Mouse (Mus musculus) myocyte (in vitro differentiated cells): ENCODE results near the gene Skint3. TPM values are rescaled to one million over a fixed set of nuclear protein-coding genes. Genes with fewer than 3 reads are reported as not detected.
"Not testable (repeated sequence)": the region's sequence is repeated elsewhere in the genome, so short reads cannot be mapped to it uniquely, and the experiment has no call there.

Experiments used
- H3K27me3 ChIP-seq: one replicate; pipeline ENCODE4 v1.6.1; 2011; ENCODE audit not compliant: control insufficient read depth, insufficient read depth, insufficient read length
- H3K36me3 ChIP-seq: one replicate; pipeline ENCODE4 v1.6.1; 2011; ENCODE audit not compliant: control insufficient read depth, insufficient read depth
- H3K4me2 ChIP-seq: one replicate; pipeline ENCODE4 v1.6.1; 2011; ENCODE audit warnings: low read depth, control low read depth
- H3K4me3 ChIP-seq: one replicate; pipeline ENCODE4 v1.5.1; 2011; ENCODE audit warnings: mild to moderate bottlenecking, control low read depth, moderate library complexity
- H3K79me2 ChIP-seq: one replicate; pipeline ENCODE4 v1.6.1; 2011; ENCODE audit not compliant: control insufficient read depth, insufficient read depth
- H3ac ChIP-seq: one replicate; pipeline ENCODE4 v1.6.1; 2011; ENCODE audit not compliant: control insufficient read depth, insufficient read length
- CEBPB ChIP-seq: IDR thresholded peaks from 2 replicates; pipeline ENCODE4 v1.6.1; 2011; ENCODE audit warnings: mild to moderate bottlenecking, moderate library complexity; ENCODE audit not compliant: poor library complexity, insufficient read depth, severe bottlenecking
- E2F4 ChIP-seq: IDR thresholded peaks from one replicate; pipeline ENCODE4 v1.6.1; 2011; ENCODE audit warnings: mild to moderate bottlenecking, control low read depth, moderate library complexity; ENCODE audit not compliant: insufficient read depth
- MAX ChIP-seq: IDR thresholded peaks from one replicate; pipeline ENCODE4 v1.6.1; 2011; ENCODE audit warnings: low read depth, mild to moderate bottlenecking, control low read depth
- MYOD1 ChIP-seq, 3 experiments: IDR thresholded peaks; one replicate each; pipeline ENCODE4 v1.6.1; 2011; ENCODE audit warnings: control low read depth in 2 of 3, low read depth in 2 of 3, mild to moderate bottlenecking in 2 of 3, moderate library complexity in 1 of 3; ENCODE audit not compliant: insufficient read length in 2 of 3, control insufficient read depth in 1 of 3
- MYOG ChIP-seq, 3 experiments: IDR thresholded peaks; one replicate each; pipeline ENCODE4 v1.6.1; 2011; ENCODE audit warnings: control low read depth in 2 of 3, low read depth in 2 of 3, mild to moderate bottlenecking in 2 of 3; ENCODE audit not compliant: insufficient read length in 2 of 3, control insufficient read depth in 1 of 3, insufficient read depth in 1 of 3
- POLR2A ChIP-seq: IDR thresholded peaks from one replicate; pipeline ENCODE4 v1.6.1; 2011; ENCODE audit warnings: low read depth, mild to moderate bottlenecking, control low read depth, moderate library complexity; ENCODE audit not compliant: insufficient read length
- POLR2AphosphoS2 ChIP-seq: IDR thresholded peaks from one replicate; pipeline ENCODE4 v1.6.1; 2011; ENCODE audit warnings: low read depth, control low read depth; ENCODE audit not compliant: insufficient read length
- REST ChIP-seq: IDR thresholded peaks from one replicate; pipeline ENCODE4 v1.6.1; 2011; ENCODE audit warnings: mild to moderate bottlenecking, control low read depth, moderate library complexity; ENCODE audit not compliant: insufficient read depth, insufficient read length
- SRF ChIP-seq: IDR thresholded peaks from one replicate; pipeline ENCODE4 v1.6.1; 2011; ENCODE audit warnings: low read depth; ENCODE audit not compliant: control insufficient read depth, insufficient read length
- TCF12 ChIP-seq: IDR thresholded peaks from one replicate; pipeline ENCODE4 v1.6.1; 2011; ENCODE audit warnings: mild to moderate bottlenecking, control low read depth; ENCODE audit not compliant: poor library complexity, insufficient read depth, severe bottlenecking
- TCF3 ChIP-seq: IDR thresholded peaks from one replicate; pipeline ENCODE4 v1.6.1; 2011; ENCODE audit warnings: low read depth, control low read depth; ENCODE audit not compliant: insufficient read length
- USF1 ChIP-seq: IDR thresholded peaks from one replicate; pipeline ENCODE4 v1.6.1; 2011; ENCODE audit warnings: low read depth, mild to moderate bottlenecking, control low read depth, moderate library complexity
- polyA plus RNA-seq: library from polyadenylated mRNA; unstranded; fragments of >200 nt; fragmentation: generic; extraction: Trizol; gene quantifications from one replicate; pipeline ENCODE4 v1.2.1, GENCODE M21; 2012; ENCODE audit warnings: missing spikeins

The Skint3 gene
- polyA plus RNA-seq, 1 experiment: not detected

GRCm38 (mm10) chr4:112288396-112288795, 56.4 kb downstream of the Skint3 start:
- Histone ChIP-seq H3K79me2 (no peaks in the 10 kb centered on the region), H3ac (no peak overlapping the region), H3K36me3 (no peaks in the 10 kb centered on the region), H3K4me3 (no peak overlapping the region), H3K27me3 (no peaks in the 10 kb centered on the region), H3K4me2 (no peak overlapping the region)
- no peak for TF ChIP-seq POLR2AphosphoS2

- Histone ChIP-seq H3K4me3 (no peak overlapping the region), H3K27me3 (no peaks in the 10 kb centered on the region), H3K36me3 (no peaks in the 10 kb centered on the region), H3K4me2 (no peak overlapping the region), H3ac (no peak overlapping the region), H3K79me2 (no peaks in the 10 kb centered on the region)
- TF ChIP-seq TCF3: no peak
- no peak for TF ChIP-seq SRF
- TF ChIP-seq MAX: no peak
- no peak for TF ChIP-seq MYOG (IDR thresholded peaks at IDR 0.05; ENCODE audit: control insufficient read depth in 1 of 3, insufficient read depth in 1 of 3, insufficient read length in 2 of 3, low read depth in 2 of 3)
- no peak for TF ChIP-seq REST
- no peak for TF ChIP-seq CEBPB
- no peak for TF ChIP-seq POLR2A
- TF ChIP-seq E2F4: no peak
- no peak for TF ChIP-seq POLR2AphosphoS2
- TF ChIP-seq TCF12: no peak
- TF ChIP-seq MYOD1 (IDR thresholded peaks at IDR 0.05; ENCODE audit: control insufficient read depth in 1 of 3, insufficient read length in 2 of 3, low read depth in 2 of 3): no peak
- TF ChIP-seq USF1: no peak
Measured at GRCm38 (mm10) chr4:112302305-112302704, 70.3 kb downstream of the Skint3 start.

- Histone ChIP-seq H3K79me2 (no peaks in the 10 kb centered on the region), H3ac (no peak overlapping the region), H3K4me3 (no peak overlapping the region), H3K36me3 (no peaks in the 10 kb centered on the region), H3K27me3 (no peaks in the 10 kb centered on the region), H3K4me2 (no peak overlapping the region)
- TF ChIP-seq REST (no peak), E2F4 (no peak), POLR2AphosphoS2 (no peak), SRF (no peak)
Measured at GRCm38 (mm10) chr4:112302855-112303509, 70.9 kb downstream of the Skint3 start.

GRCm38 (mm10) chr4:112349111-112349510, 117.1 kb downstream of the Skint3 start:
- not testable (repeated sequence) for H3K4me3 ChIP-seq, H3K36me3 ChIP-seq, H3K4me2 ChIP-seq, H3K79me2 ChIP-seq, H3ac ChIP-seq, H3K27me3 ChIP-seq

Other genes starting within 250 kb of the Skint3 start
- not detected for gene Skint1, start 226.0 kb upstream of the Skint3 start, polyA plus RNA-seq
- gene Skint4, start 160.2 kb upstream of the Skint3 start, polyA plus RNA-seq: not detected
- not detected for gene Skint9, start 201.7 kb downstream of the Skint3 start, polyA plus RNA-seq